Mouse (Mus musculus) brain, embryonic 14.5 days (tissue): ENCODE results near the gene Apaf1.

ENCODE experiments used
- CTCF ChIP-seq: fragments of 200-500 bp; IDR thresholded peaks from 2 replicates; pipeline ENCODE4 v1.5.1; 2012; ENCODE audit warnings: inconsistent platforms, mild to moderate bottlenecking, moderate library complexity, borderline replicate concordance; ENCODE audit not compliant: insufficient read depth, insufficient read length; ENCODE audit errors: extremely low read depth
- POLR2A ChIP-seq: fragments of 200-500 bp; IDR thresholded peaks from 2 replicates; pipeline ENCODE4 v1.6.1; 2012; ENCODE audit warnings: mild to moderate bottlenecking, inconsistent platforms, borderline replicate concordance; ENCODE audit not compliant: poor library complexity, insufficient read depth, insufficient read length, severe bottlenecking; ENCODE audit errors: extremely low read depth

DNA sequence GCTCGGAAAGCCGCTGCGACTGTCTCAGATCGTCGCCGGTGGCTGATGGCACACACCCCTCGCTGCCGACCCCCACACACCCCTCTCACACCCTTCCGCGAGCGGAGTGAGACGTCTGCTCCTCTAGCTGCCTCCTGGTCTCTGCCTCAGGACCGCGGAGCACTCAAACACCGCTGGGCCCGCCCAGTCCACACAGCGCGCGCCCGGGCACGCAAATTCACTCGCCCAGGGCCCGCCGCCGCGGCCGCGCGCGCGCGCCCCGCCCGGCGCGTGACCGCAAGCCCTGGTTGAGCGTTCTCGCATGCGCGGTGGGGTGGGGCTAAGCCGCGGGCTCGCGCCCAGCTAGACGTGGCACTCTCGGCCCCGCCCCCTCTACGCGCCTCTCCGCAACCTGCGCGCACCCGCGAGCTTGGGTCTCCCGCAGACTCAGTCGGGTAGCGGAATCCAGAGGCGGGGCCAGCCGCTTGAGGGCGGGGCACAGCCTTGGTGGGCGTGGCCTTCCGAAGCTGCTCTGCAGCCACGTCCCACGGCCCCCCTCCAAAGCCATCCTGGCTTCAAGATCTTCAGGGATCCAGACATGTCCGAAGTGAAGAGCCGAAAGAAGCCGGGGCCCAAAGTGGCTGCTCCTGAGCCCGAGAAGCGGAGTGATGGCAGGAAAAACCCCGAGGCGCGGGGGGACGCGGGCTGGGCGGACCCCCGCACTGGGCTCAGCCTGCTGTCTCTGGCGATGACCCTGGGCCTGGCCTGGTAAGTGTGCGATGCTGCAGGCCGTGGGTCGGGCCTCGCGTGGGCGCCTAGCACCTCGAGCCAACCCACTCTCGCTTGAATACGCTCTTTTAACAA is at the start of gene Apaf1, which contains the start of gene Ikbip:
- TF ChIP-seq POLR2A (peak; percentile 74), CTCF (no peak)
